Mouse (Mus musculus): ENCODE measurements around the gene Nr1h2. TPM values are rescaled to one million over a fixed set of nuclear protein-coding genes. Genes with fewer than 3 reads are reported as not detected.
A peak's percentile ranks its signal among the peaks of the same experiment; 100 is the strongest.

Nr1h2 gene
- total and polyA plus RNA-seq, 3 experiments, result 49.7 to 82.3 TPM; not detected in 1

GRCm38 (mm10) chr7:44553826-44554225, at the start of gene Nr1h2 (continued):
- TF ChIP-seq ZMIZ1 (IDR thresholded peaks at IDR 0.05; ENCODE audit: low read depth, low read length) (no peak), ZNF384 (IDR thresholded peaks at IDR 0.05; ENCODE audit: low read depth, low read length) (peak; percentile 49; the same call in 1 of the 2 replicates)

DNA sequence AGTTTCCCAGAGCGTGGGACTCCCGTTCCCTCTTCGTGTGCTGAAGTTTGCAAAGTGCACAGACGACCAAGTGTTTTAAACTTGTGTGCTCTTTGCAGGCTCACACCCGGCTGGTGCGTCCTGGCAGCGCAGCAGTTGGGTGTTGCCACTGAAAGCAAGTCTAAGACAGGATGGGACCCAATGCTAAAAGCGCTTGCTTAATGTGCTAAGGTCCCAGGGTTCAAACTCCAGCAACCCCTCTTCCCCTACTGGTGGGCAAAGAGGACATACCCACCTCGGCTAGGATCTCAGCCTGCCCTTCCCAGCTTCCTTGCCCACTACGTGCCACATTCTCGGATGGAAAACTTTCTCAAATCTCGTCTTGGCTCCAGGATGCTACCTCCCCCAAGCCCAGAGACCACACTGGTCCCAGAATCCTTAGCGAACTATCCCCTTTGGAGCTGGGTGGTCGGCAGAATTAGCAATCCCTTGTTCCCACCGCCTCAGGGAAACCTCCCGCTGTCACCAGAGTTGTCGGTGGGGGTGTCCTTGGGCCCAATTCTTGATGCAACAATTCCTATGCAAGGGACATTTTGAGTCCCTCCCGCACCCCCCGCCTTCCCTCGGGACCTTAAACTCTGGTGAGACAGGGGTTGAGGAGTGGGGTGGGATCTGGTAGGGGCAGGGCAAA, 49.6 kb upstream of the Nr1h2 start:
- DNase-seq (ENCODE audit: low read depth, low spot score), result no peak
- TF ChIP-seq MAFK (IDR thresholded peaks at IDR 0.05; ENCODE audit: borderline replicate concordance, low read depth, low read length), result no peak
- no peak for TF ChIP-seq TAL1 (IDR thresholded peaks at IDR 0.05; ENCODE audit: low read length)
- no peak for TF ChIP-seq RAD21 (IDR thresholded peaks at IDR 0.05; ENCODE audit: low read depth, low read length)
- TF ChIP-seq NRF1 (IDR thresholded peaks at IDR 0.05; ENCODE audit: insufficient read depth, low read depth, low read length, poor library complexity, severe bottlenecking), result no peak
- TF ChIP-seq ETS1 (IDR thresholded peaks at IDR 0.05; ENCODE audit: low read depth, low read length), result no peak
- TF ChIP-seq POLR2AphosphoS5 (IDR thresholded peaks at IDR 0.05; ENCODE audit: borderline replicate concordance, low read depth, low read length), result no peak
- no peak for TF ChIP-seq GATA1 (IDR thresholded peaks at IDR 0.05; ENCODE audit: low read depth, low read length)
- TF ChIP-seq JUND (IDR thresholded peaks at IDR 0.05; ENCODE audit: low read depth, low read length), result no peak
- TF ChIP-seq MYB (IDR thresholded peaks at IDR 0.05; ENCODE audit: low read depth, low read length), result no peak
- TF ChIP-seq USF1 (IDR thresholded peaks at IDR 0.05; ENCODE audit: low read depth, low read length), result no peak
- no peak for TF ChIP-seq SMC3 (IDR thresholded peaks at IDR 0.05; ENCODE audit: low read depth, low read length)
- TF ChIP-seq HCFC1 (IDR thresholded peaks at IDR 0.05; ENCODE audit: low read depth, low read length), result no peak
- TF ChIP-seq MEF2A (IDR thresholded peaks at IDR 0.05; ENCODE audit: extremely low read depth, insufficient replicate concordance, low read depth, low read length, poor library complexity, severe bottlenecking), result no peak
- no peak for TF ChIP-seq GABPA (IDR thresholded peaks at IDR 0.05; ENCODE audit: low read depth, low read length)
- no peak for TF ChIP-seq SIN3A (IDR thresholded peaks at IDR 0.05; ENCODE audit: low read length)
- no peak for TF ChIP-seq BHLHE40 (IDR thresholded peaks at IDR 0.05; ENCODE audit: borderline replicate concordance, low read depth, low read length)
- TF ChIP-seq E2F4 (IDR thresholded peaks at IDR 0.05; ENCODE audit: borderline replicate concordance, low read depth, low read length), result no peak
- no peaks in the 10 kb centered on the region for H3K36me3 ChIP-seq (ENCODE audit: control insufficient read depth in 1 of 2, insufficient read depth in 2 of 2, low read length in 2 of 2)
- no peaks in the 10 kb centered on the region for H3K27me3 ChIP-seq (ENCODE audit: control insufficient read depth in 1 of 2, insufficient read depth in 2 of 2, low read length in 2 of 2)
- no peaks in the 10 kb centered on the region for H3K79me2 ChIP-seq (ENCODE audit: control insufficient read depth, insufficient read depth, low read length, poor library complexity)
- no peak overlapping the region for H3K9ac ChIP-seq (ENCODE audit: control insufficient read depth, low read depth, low read length, poor library complexity, severe bottlenecking)
- no peaks in the 10 kb centered on the region for H3K9me3 ChIP-seq (replicated peaks; ENCODE audit: insufficient read depth, low read length)
- no peak overlapping the region for H3K4me3 ChIP-seq (ENCODE audit: control insufficient read depth in 1 of 2, insufficient read depth in 1 of 2, low read depth in 2 of 2, low read length in 2 of 2)
- no peaks in the 10 kb centered on the region for H3K4me1 ChIP-seq (ENCODE audit: control insufficient read depth in 1 of 2, insufficient read depth in 2 of 2, low read length in 2 of 2)
- H3K27ac ChIP-seq (ENCODE audit: control insufficient read depth, low read depth, low read length), result no peak overlapping the region

All from MEL (cell line).